17 mouse cellular contexts compared by ENCODE assay signal in genomic region chr3:121025546-121026157, GRCm38 (mm10).
A peak's percentile ranks its signal among the peaks of the same experiment; 100 is the strongest.
DNase-seq lines count a peak whose midpoint lies in the region; ATAC-seq lines count a peak whose summit lies in the region.
"Had no signal": no experiment of that assay in that cellular context is flagged by ENCODE, and none has a peak within 500 bp of the region (broad histone marks: within the 10 kb centered on the region; RNA-seq: fewer than 3 reads in every experiment).

No protein-coding gene starts in this region.

- H3K4me1 ChIP-seq in neural tube, embryonic 15.5 days = no peaks in the 10 kb centered on the region
- peaks cover 12% of the 10 kb centered on the region for H3K4me1 ChIP-seq in midbrain, embryonic 11.5 days (ENCODE audit: control insufficient read depth, insufficient read depth, low read length)
- H3K4me1 ChIP-seq: liver, embryonic 15.5 days had no signal

- peak; percentile 6 for DNase-seq in embryo, embryonic 10 days (ENCODE audit: low spot score)
- DNase-seq in embryo, embryonic 9.5 days (ENCODE audit: extremely low spot score) = no peak
- DNase-seq in neural tube, embryonic 10.5 days (ENCODE audit: extremely low spot score, low spot score) = peak; percentile 14
- no peak for DNase-seq in midbrain, embryonic 11.5 days (ENCODE audit: low spot score, missing footprints)
- no peak for DNase-seq in kidney, adult 18-20 months
- DNase-seq in layer of hippocampus, adult 8-10 months (ENCODE audit: low spot score in 2 of 2) = no peak
- no peak for DNase-seq in right cerebral cortex, adult 2 months (ENCODE audit: low spot score in 2 of 2)
- DNase-seq: cerebellum, adult 18-20 months; gastrocnemius, postnatal 25 days; heart, postnatal 36 days; kidney, adult 11 months; kidney, postnatal 4 days; spleen, adult 18-20 months; thymus, postnatal 14 days had no signal

- H3K27ac ChIP-seq in neural tube, embryonic 15.5 days (replicated peaks) = no peak overlapping the region
- H3K27ac ChIP-seq in midbrain, embryonic 11.5 days (ENCODE audit: low read depth, low read length) = no peak overlapping the region
- H3K27ac ChIP-seq: liver, embryonic 15.5 days had no signal

- WGBS in neural tube, embryonic 15.5 days = 51% methylated on average over 9 of the region's 9 CpGs
- WGBS in midbrain, embryonic 11.5 days = 41% methylated on average over 9 of the region's 9 CpGs

- no peaks in the 10 kb centered on the region for H3K9me3 ChIP-seq in neural tube, embryonic 15.5 days (replicated peaks)
- H3K9me3 ChIP-seq in midbrain, embryonic 11.5 days (ENCODE audit: control insufficient read depth, low read length) = no peaks in the 10 kb centered on the region
- H3K9me3 ChIP-seq: liver, embryonic 15.5 days had no signal

- H3K9ac ChIP-seq in neural tube, embryonic 15.5 days (replicated peaks) = no peak overlapping the region
- no peak overlapping the region for H3K9ac ChIP-seq in midbrain, embryonic 11.5 days (ENCODE audit: low read length)
- H3K9ac ChIP-seq: liver, embryonic 15.5 days had no signal

- H3K27me3 ChIP-seq in neural tube, embryonic 15.5 days (replicated peaks) = no peaks in the 10 kb centered on the region
- no peaks in the 10 kb centered on the region for H3K27me3 ChIP-seq in midbrain, embryonic 11.5 days (ENCODE audit: control insufficient read depth, insufficient read depth, low read length)
- H3K27me3 ChIP-seq: liver, embryonic 15.5 days had no signal

- no peak overlapping the region for H3K4me3 ChIP-seq in neural tube, embryonic 15.5 days (replicated peaks)
- no peak overlapping the region for H3K4me3 ChIP-seq in midbrain, embryonic 11.5 days (ENCODE audit: low read depth, low read length)
- H3K4me3 ChIP-seq: liver, embryonic 15.5 days had no signal

- no peak for ATAC-seq in neural tube, embryonic 15.5 days (ENCODE audit: low FRiP score)
- peak; percentile 88 for ATAC-seq in midbrain, embryonic 11.5 days (ENCODE audit: low FRiP score)

- no peaks in the 10 kb centered on the region for H3K36me3 ChIP-seq in neural tube, embryonic 15.5 days
- no peaks in the 10 kb centered on the region for H3K36me3 ChIP-seq in midbrain, embryonic 11.5 days (ENCODE audit: control insufficient read depth, insufficient read depth, low read length)
- H3K36me3 ChIP-seq: liver, embryonic 15.5 days had no signal

- H3K4me2 ChIP-seq in neural tube, embryonic 15.5 days = no peak overlapping the region
- H3K4me2 ChIP-seq in midbrain, embryonic 11.5 days = no peak overlapping the region
- H3K4me2 ChIP-seq: heart, embryonic 11.5 days; liver, embryonic 15.5 days had no signal

Comparison
In these comparisons a context has a peak if more than half of its experiments do, and no peak if none do; other contexts are left out.
1. DNase-seq: peak in embryo, embryonic 10 days (single experiment) and neural tube, embryonic 10.5 days (single experiment); none in embryo, embryonic 9.5 days (single experiment), midbrain, embryonic 11.5 days (single experiment), kidney, adult 18-20 months (single experiment), layer of hippocampus, adult 8-10 months (0 of 2) and right cerebral cortex, adult 2 months (0 of 2).